Mouse (Mus musculus): Measurements from ENCODE around the gene Elmo1. TPM values are rescaled to one million over a fixed set of nuclear protein-coding genes. Genes with fewer than 3 reads are reported as not detected.
A peak's percentile ranks its signal among the peaks of the same experiment; 100 is the strongest.

The Elmo1 gene
- polyA plus RNA-seq, 1 experiment from 2014 or later, result 49.5 TPM

DNA sequence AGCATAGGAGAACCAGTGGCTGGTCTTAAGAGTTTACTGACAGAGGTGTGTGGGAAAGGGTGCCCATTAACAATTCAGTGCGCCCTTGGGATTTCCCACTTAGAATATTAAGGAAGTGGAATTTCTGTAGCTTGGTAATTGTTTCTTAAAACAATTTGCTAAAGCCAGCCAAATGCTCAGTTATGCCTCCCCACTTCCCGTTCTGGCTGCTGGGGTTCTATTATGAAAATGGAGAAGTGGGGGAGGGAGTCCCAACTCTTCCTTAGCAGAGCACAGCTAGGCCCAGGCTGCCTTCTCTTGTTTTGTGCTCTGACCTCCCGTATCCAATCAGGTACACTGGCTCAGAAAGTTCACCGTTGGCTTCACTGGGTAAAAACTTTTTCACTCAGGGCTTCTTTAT is 37.2 kb downstream of the Elmo1 start:
- 67% methylated on average over 4 of the region's 4 CpGs for WGBS
- ATAC-seq (ENCODE audit: low read depth), result no peak
- Histone ChIP-seq H3K4me3 (ENCODE audit: low read depth, low read length) (no peak overlapping the region), H3K27me3 (ENCODE audit: control insufficient read depth, insufficient read depth, low read length) (no peaks in the 10 kb centered on the region), H3K4me2 (ENCODE audit: low read depth, low read length) (no peak overlapping the region), H3K36me3 (ENCODE audit: control insufficient read depth, insufficient read depth, low read length) (no peaks in the 10 kb centered on the region), H3K9ac (replicated peaks; ENCODE audit: low read depth, low read length) (no peak overlapping the region), H3K4me1 (ENCODE audit: control insufficient read depth, insufficient read depth, low read length) (no peaks in the 10 kb centered on the region), H3K27ac (ENCODE audit: low read depth, low read length) (no peak overlapping the region), H3K9me3 (ENCODE audit: control insufficient read depth, low read length) (no peaks in the 10 kb centered on the region)

DNA sequence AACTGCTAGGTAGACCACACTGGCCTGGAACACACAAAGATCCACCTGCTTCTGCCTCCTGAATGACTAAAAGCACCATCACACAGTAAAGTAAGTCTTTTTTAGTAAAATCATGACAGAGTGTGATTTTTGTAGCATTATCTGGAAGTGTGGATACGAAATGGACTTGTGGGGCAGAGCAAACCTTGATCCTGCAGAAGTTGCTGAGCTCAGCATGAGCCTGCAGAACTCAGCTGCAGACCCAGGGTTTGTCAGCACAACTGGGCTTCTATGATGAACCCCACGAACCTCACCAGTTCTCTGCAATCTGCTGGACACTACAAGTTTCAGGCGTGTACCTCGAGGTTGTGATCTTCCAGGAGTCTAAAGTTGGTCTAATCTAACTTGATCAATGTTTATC is 37.7 kb downstream of the Elmo1 start:
- no peak overlapping the region for H3K9ac ChIP-seq (replicated peaks; ENCODE audit: low read depth, low read length)
- WGBS, result 88% methylated on average over 4 of the region's 4 CpGs
- no peak for ATAC-seq (ENCODE audit: low read depth)
- H3K4me2 ChIP-seq (ENCODE audit: low read depth, low read length), result no peak overlapping the region
- no peaks in the 10 kb centered on the region for H3K4me1 ChIP-seq (ENCODE audit: control insufficient read depth, insufficient read depth, low read length)
- no peaks in the 10 kb centered on the region for H3K36me3 ChIP-seq (ENCODE audit: control insufficient read depth, insufficient read depth, low read length)
- H3K27ac ChIP-seq (ENCODE audit: low read depth, low read length), result no peak overlapping the region
- H3K9me3 ChIP-seq (ENCODE audit: control insufficient read depth, low read length), result no peaks in the 10 kb centered on the region
- H3K4me3 ChIP-seq (ENCODE audit: low read depth, low read length), result no peak overlapping the region
- H3K27me3 ChIP-seq (ENCODE audit: control insufficient read depth, insufficient read depth, low read length), result no peaks in the 10 kb centered on the region

DNA sequence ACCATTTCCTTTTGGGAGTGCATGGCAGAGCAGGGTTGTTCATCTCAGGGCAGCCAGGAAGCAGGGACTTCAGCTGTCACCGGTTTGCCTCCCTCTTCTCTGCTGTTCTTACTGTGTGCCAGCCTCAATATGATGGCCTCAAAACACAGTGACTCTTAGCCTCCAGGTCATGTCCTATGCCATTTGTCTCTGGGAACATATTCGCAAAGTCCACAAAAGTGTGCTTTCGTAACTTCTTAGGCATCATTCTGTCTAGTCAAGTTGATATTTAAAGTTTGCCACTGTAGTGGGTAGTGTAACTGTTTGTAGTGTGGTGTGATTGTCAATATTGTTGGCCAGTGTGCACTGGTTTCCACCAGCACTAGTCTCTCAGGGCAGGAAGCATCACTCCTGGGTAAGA is 40.3 kb downstream of the Elmo1 start:
- no peak for ATAC-seq (ENCODE audit: low read depth)
- Histone ChIP-seq H3K36me3 (ENCODE audit: control insufficient read depth, insufficient read depth, low read length) (no peaks in the 10 kb centered on the region), H3K4me2 (ENCODE audit: low read depth, low read length) (no peak overlapping the region), H3K27ac (ENCODE audit: low read depth, low read length) (no peak overlapping the region), H3K9ac (replicated peaks; ENCODE audit: low read depth, low read length) (no peak overlapping the region), H3K27me3 (ENCODE audit: control insufficient read depth, insufficient read depth, low read length) (no peaks in the 10 kb centered on the region), H3K4me1 (ENCODE audit: control insufficient read depth, insufficient read depth, low read length) (peaks cover 4% of the 10 kb centered on the region; the same call in 1 of the 2 replicates), H3K9me3 (ENCODE audit: control insufficient read depth, low read length) (no peaks in the 10 kb centered on the region), H3K4me3 (ENCODE audit: low read depth, low read length) (no peak overlapping the region)
- 90% methylated on average over 3 of the region's 3 CpGs for WGBS

DNA sequence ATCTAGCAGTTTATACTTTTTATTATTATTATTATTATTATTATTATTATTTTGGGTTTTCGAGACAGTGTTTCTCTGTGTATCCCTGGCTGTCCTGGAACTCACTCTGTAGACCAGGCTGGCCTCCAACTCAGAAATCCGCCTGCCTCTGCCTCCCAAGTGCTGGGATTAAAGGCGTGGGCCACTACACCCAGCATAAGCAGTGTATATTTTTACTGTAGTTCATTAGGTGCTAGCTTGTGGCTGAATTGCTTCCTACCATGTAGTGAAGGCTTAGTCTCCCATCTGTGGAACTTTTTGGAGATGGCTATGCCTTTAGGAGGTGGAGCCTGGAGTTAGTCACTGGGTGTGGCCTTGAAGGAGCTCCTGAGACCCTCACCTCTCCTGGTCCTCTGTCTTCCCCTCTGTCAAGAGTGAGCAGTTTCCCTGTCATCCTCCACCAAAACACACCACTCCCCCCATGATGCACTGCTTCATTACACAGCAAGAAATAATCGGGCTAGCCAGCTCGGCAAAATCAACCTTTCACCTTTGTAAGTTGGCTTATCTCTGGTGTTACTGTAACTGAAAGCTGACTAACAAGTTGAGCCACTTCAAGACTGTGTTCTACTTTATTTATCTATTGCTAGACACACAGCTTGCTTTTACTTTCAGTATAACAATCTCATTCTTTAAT is 41.1 kb downstream of the Elmo1 start:
- Histone ChIP-seq H3K27me3 (ENCODE audit: control insufficient read depth, insufficient read depth, low read length) (no peaks in the 10 kb centered on the region), H3K4me3 (ENCODE audit: low read depth, low read length) (no peak overlapping the region), H3K9ac (replicated peaks; ENCODE audit: low read depth, low read length) (no peak overlapping the region), H3K4me2 (ENCODE audit: low read depth, low read length) (no peak overlapping the region), H3K9me3 (ENCODE audit: control insufficient read depth, low read length) (no peaks in the 10 kb centered on the region), H3K4me1 (ENCODE audit: control insufficient read depth, insufficient read depth, low read length) (peaks cover 4% of the 10 kb centered on the region; the same call in 1 of the 2 replicates), H3K36me3 (ENCODE audit: control insufficient read depth, insufficient read depth, low read length) (no peaks in the 10 kb centered on the region), H3K27ac (ENCODE audit: low read depth, low read length) (no peak overlapping the region)
- 91% methylated on average over 5 of the region's 5 CpGs for WGBS
- no peak for ATAC-seq (ENCODE audit: low read depth)

DNA sequence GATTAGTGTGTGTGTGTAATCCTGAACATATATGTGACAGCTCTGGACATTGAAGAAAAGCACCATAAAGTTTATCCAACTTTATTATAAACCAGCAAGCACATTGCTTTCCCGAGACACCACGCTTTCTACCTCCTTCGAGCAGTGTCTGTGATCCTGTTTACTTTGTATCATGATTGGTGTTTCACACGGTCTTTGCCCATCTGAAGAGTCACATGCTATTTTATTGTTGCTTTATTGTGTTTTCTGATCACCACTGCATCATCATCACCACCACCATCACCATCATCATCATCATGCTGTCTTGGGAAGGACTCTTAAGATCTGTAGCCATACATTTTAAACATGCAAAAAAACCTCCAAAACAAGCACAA is 41.6 kb downstream of the Elmo1 start:
- Histone ChIP-seq H3K27ac (ENCODE audit: low read depth, low read length) (no peak overlapping the region), H3K4me3 (ENCODE audit: low read depth, low read length) (no peak overlapping the region), H3K9me3 (ENCODE audit: control insufficient read depth, low read length) (no peaks in the 10 kb centered on the region), H3K36me3 (ENCODE audit: control insufficient read depth, insufficient read depth, low read length) (no peaks in the 10 kb centered on the region), H3K4me2 (ENCODE audit: low read depth, low read length) (no peak overlapping the region), H3K9ac (replicated peaks; ENCODE audit: low read depth, low read length) (no peak overlapping the region), H3K27me3 (ENCODE audit: control insufficient read depth, insufficient read depth, low read length) (no peaks in the 10 kb centered on the region), H3K4me1 (ENCODE audit: control insufficient read depth, insufficient read depth, low read length) (peaks cover 4% of the 10 kb centered on the region; the same call in 1 of the 2 replicates)
- ATAC-seq (ENCODE audit: low read depth), result no peak
- 90% methylated on average over 4 of the region's 4 CpGs for WGBS

DNA sequence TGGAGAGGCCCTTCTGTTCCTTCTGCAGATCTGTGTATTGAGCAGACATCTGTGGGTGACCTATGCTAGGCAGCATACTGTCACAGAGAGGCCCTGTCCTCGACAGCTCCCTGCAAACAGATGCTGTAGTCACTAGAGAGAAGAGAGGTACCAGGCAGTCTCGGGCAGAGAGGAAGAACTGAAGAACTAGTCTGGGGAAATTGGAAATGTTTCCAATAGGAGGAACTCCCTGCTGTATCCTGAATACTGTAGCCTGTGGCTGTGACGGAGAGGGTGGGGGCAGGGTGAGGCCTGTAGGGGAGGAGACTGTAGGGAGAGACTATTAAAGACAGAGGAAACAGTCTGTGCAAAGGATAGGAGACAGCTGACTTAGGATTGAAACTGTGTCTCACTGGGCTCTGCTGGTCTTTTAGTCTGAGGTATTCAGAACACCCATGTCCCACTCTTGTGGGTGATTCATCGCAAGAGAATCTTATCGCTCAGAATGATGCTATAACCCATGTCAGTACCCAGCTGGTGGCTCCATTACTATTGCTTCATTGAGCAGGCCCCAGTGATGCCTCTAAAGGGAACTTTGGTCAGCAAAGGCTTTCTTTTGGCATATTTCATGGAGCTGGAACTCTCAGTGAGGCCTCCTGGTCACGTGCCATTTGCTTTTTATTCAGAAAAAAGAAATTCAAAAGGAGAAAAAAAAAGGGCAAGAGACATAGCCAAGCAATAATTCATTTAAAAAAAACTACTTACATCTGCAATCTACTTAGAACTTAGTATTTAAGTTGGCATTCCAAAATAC is 43.4 kb downstream of the Elmo1 start:
- Histone ChIP-seq H3K4me2 (ENCODE audit: low read depth, low read length) (no peak overlapping the region), H3K9me3 (ENCODE audit: control insufficient read depth, low read length) (no peaks in the 10 kb centered on the region), H3K36me3 (ENCODE audit: control insufficient read depth, insufficient read depth, low read length) (no peaks in the 10 kb centered on the region), H3K27me3 (ENCODE audit: control insufficient read depth, insufficient read depth, low read length) (no peaks in the 10 kb centered on the region), H3K4me1 (ENCODE audit: control insufficient read depth, insufficient read depth, low read length) (peaks cover 8% of the 10 kb centered on the region), H3K9ac (replicated peaks; ENCODE audit: low read depth, low read length) (no peak overlapping the region), H3K27ac (ENCODE audit: low read depth, low read length) (no peak overlapping the region), H3K4me3 (ENCODE audit: low read depth, low read length) (no peak overlapping the region)
- ATAC-seq (ENCODE audit: low read depth), result peak; percentile 75; the same call in 1 of the 2 replicates
- 9% methylated on average over 6 of the region's 6 CpGs for WGBS

DNA sequence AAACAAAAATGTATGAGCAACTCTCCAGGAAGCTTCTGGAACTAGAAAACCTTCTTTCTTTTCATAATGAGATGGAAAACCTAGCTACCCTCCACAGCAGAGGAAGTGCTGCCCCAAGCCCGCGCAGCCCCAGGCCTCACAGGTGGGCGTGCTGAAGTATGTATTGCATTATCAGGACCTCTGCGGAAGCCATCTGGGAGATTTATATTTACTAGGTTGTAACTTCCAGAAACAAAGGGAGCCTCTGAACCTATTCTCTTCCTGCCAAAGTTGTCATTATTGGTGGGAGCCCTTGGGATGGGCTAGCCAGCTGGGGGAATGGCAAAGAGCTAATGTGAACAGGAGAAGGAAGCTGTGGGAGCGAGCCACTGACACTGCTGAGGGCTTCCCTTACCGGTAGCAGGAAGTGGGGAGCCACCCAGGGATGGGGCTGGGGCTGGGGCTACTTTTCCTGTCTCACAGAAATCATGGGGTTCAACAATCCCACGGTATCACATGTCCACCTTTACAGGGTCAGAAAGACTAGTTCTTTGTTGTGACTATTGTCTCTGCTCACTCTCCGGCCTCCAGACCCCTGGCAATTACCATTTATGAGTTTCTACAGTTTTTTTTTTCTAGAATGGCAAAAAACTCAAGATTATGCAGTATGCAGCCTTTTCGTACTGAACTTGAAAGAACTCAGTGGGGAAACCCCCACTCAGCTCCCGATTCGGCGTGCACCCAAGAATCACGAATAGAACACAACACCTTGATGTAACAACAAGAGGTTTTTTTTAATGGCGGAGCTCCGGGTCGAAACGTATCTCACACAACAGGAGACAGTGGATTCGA is 44.2 kb downstream of the Elmo1 start:
- Histone ChIP-seq H3K4me3 (ENCODE audit: low read depth, low read length) (no peak overlapping the region), H3K9ac (replicated peaks; ENCODE audit: low read depth, low read length) (no peak overlapping the region), H3K36me3 (ENCODE audit: control insufficient read depth, insufficient read depth, low read length) (no peaks in the 10 kb centered on the region), H3K4me1 (ENCODE audit: control insufficient read depth, insufficient read depth, low read length) (peaks cover 12% of the 10 kb centered on the region), H3K4me2 (ENCODE audit: low read depth, low read length) (no peak overlapping the region), H3K9me3 (ENCODE audit: control insufficient read depth, low read length) (no peaks in the 10 kb centered on the region), H3K27me3 (ENCODE audit: control insufficient read depth, insufficient read depth, low read length) (no peaks in the 10 kb centered on the region), H3K27ac (ENCODE audit: low read depth, low read length) (no peak overlapping the region)
- WGBS, result 60% methylated on average over 18 of the region's 18 CpGs
- ATAC-seq (ENCODE audit: low read depth), result no peak

DNA sequence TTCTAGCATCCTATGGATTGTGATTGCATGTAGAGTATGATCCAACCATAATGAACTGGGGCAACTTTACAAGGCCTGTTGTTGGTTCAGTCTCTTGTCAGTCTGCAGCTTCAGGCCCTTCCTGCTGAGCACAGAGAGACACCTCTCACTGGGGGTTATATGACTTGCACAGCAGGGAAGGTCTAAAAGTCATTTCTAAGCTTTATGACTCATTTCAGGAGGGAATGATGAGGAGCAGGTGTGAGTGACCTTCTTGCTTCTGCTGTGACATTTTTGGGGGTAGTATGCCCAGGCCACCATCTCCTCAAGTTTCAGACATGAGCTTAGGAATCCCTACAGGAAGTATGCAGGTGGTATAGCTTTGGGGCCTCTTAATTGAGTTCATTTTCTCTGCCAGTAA is 46.4 kb downstream of the Elmo1 start:
- Histone ChIP-seq H3K27ac (ENCODE audit: low read depth, low read length) (no peak overlapping the region), H3K4me1 (ENCODE audit: control insufficient read depth, insufficient read depth, low read length) (peaks cover 14% of the 10 kb centered on the region), H3K36me3 (ENCODE audit: control insufficient read depth, insufficient read depth, low read length) (no peaks in the 10 kb centered on the region), H3K4me2 (ENCODE audit: low read depth, low read length) (no peak overlapping the region), H3K9ac (replicated peaks; ENCODE audit: low read depth, low read length) (no peak overlapping the region), H3K9me3 (ENCODE audit: control insufficient read depth, low read length) (no peaks in the 10 kb centered on the region), H3K4me3 (ENCODE audit: low read depth, low read length) (no peak overlapping the region), H3K27me3 (ENCODE audit: control insufficient read depth, insufficient read depth, low read length) (no peaks in the 10 kb centered on the region)
- no peak for ATAC-seq (ENCODE audit: low read depth)

DNA sequence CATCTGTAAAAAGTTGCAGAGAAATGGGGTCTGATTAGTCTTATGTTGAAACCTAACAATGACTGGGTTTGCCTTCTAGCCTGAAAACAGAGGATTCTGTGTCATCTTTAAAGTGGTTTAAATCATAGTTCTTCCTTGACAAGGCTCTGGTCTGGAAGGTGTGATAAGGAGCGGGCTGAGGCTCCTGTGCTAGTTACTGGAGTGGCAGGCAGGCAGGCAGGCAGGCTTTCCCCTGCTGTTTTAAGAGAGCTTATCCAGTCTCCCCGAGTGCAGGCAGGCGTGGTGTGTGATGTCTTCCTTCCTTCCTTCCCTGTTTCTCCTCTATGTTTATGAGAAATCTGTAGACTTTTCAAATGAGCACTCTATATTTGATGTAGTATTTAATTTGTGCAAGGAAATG is 48.1 kb downstream of the Elmo1 start:
- no peak for ATAC-seq (ENCODE audit: low read depth)
- no peak overlapping the region for H3K27ac ChIP-seq (ENCODE audit: low read depth, low read length)
- no peak overlapping the region for H3K4me3 ChIP-seq (ENCODE audit: low read depth, low read length)
- H3K36me3 ChIP-seq (ENCODE audit: control insufficient read depth, insufficient read depth, low read length), result no peaks in the 10 kb centered on the region
- no peak overlapping the region for H3K4me2 ChIP-seq (ENCODE audit: low read depth, low read length)
- H3K9me3 ChIP-seq (ENCODE audit: control insufficient read depth, low read length), result no peaks in the 10 kb centered on the region
- no peaks in the 10 kb centered on the region for H3K27me3 ChIP-seq (ENCODE audit: control insufficient read depth, insufficient read depth, low read length)
- 14% methylated on average over 3 of the region's 3 CpGs for WGBS
- H3K9ac ChIP-seq (replicated peaks; ENCODE audit: low read depth, low read length), result no peak overlapping the region
- H3K4me1 ChIP-seq (ENCODE audit: control insufficient read depth, insufficient read depth, low read length), result peaks cover 14% of the 10 kb centered on the region
